Mouse (Mus musculus) T-cell, adult 66 days (primary cell): ENCODE measurements around the gene Fbxw19. TPM values are rescaled to one million over a fixed set of nuclear protein-coding genes. Genes with fewer than 3 reads are reported as not detected.

Experiments used
- total RNA-seq, 2 experiments: library from RNA; stranded (reverse); gene quantifications; 3 replicates in 1 of 2; 4 replicates in 1 of 2; pipeline ENCODE4 v1.2.4; 2023

Fbxw19 gene
- total RNA-seq: not detected

DNA sequence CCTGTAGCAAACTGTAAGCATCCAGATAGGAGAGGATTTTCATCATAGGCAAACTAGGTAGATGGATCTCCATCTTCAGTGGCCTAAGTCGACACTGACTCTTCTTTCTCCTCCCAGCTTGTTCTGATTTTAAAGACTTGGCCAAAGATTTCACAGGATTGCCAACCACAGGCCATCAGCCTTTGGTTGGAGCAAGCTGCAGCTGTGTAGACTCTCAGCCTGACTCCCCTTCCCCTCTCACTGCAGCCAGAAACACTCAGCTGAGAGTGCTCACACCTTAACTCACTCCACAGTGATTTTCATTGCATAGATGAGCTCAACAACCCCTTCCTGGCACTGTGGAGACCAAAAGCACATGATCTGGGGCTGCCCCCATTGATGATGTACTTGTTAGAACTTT is at the start of gene Fbxw19:
Gene Fbxw19 (minus strand): TSS at position 101 of the 400 bp plus-strand sequence.

GRCm38 (mm10) chr9:109449040-109449439 is 46.6 kb downstream of the Fbxw19 start, which contains the start of gene Fbxw16:
Gene Fbxw16 (minus strand): TSS chr9:109449140.

Other genes with a start within 250 kb of the Fbxw19 start
- gene Fbxw14, start 208.2 kb downstream of the Fbxw19 start, total RNA-seq: not detected
- not detected for gene Fbxw28, start 156.2 kb downstream of the Fbxw19 start, total RNA-seq
- gene Fbxw22, start 91.6 kb downstream of the Fbxw19 start, total RNA-seq: not detected
- not detected for gene Fbxw16, start 46.7 kb downstream of the Fbxw19 start, total RNA-seq
- not detected for gene Fbxw15, start 72.4 kb upstream of the Fbxw19 start, total RNA-seq
- gene Fbxw24, start 130.2 kb upstream of the Fbxw19 start, total RNA-seq: not detected
- not detected for gene Fbxw25, start 168.8 kb upstream of the Fbxw19 start, total RNA-seq
- not detected for gene Fbxw18, start 206.8 kb upstream of the Fbxw19 start, total RNA-seq